ENCODE assay signal across 12 mouse cellular contexts in genomic region chr2:166102893-166103292, GRCm38 (mm10). TPM values are rescaled to one million over a fixed set of nuclear protein-coding genes. Genes with fewer than 3 reads are reported as not detected.
DNase-seq lines count a peak whose midpoint lies in the region; ATAC-seq and TF ChIP-seq lines count a peak whose summit lies in the region.
"Had no signal": no experiment of that assay in that cellular context is flagged by ENCODE, and none has a peak within 500 bp of the region (broad histone marks: within the 10 kb centered on the region; RNA-seq: fewer than 3 reads in every experiment).

No protein-coding gene starts in this region.

- no peak for ATAC-seq in midbrain, postnatal 0 days (ENCODE audit: low FRiP score)
- no peak for ATAC-seq in heart, embryonic 13.5 days (ENCODE audit: extremely low read depth, insufficient number of reproducible peaks, low FRiP score, low TSS enrichment)
- ATAC-seq in limb, embryonic 14.5 days (ENCODE audit: low FRiP score, low read depth) = no peak
- no peak for ATAC-seq in forebrain, embryonic 12.5 days (ENCODE audit: low FRiP score)

- H3K4me1 ChIP-seq in midbrain, embryonic 10.5 days = peaks cover 14% of the 10 kb centered on the region
- H3K4me1 ChIP-seq in midbrain, postnatal 0 days (ENCODE audit: insufficient read depth, low read length) = 0 out of 2 replicates have a peak, but pooled peaks cover 3% of the 10 kb centered on the region
- H3K4me1 ChIP-seq in heart, embryonic 13.5 days = peaks cover 84% of the 10 kb centered on the region
- H3K4me1 ChIP-seq in limb, embryonic 14.5 days (ENCODE audit: control insufficient read depth, insufficient read depth, low read length) = no peaks in the 10 kb centered on the region; the same call in 1 of the 2 replicates
- peaks cover 11% of the 10 kb centered on the region for H3K4me1 ChIP-seq in forebrain, embryonic 12.5 days

- H3K9me3 ChIP-seq in midbrain, embryonic 10.5 days (replicated peaks) = no peaks in the 10 kb centered on the region
- H3K9me3 ChIP-seq in midbrain, postnatal 0 days (ENCODE audit: low read length) = no peaks in the 10 kb centered on the region
- no peaks in the 10 kb centered on the region for H3K9me3 ChIP-seq in heart, embryonic 13.5 days
- H3K9me3 ChIP-seq in limb, embryonic 14.5 days (ENCODE audit: control insufficient read depth, low read length) = no peaks in the 10 kb centered on the region
- no peaks in the 10 kb centered on the region for H3K9me3 ChIP-seq in forebrain, embryonic 12.5 days
- H3K9me3 ChIP-seq: forebrain, embryonic 10.5 days; limb, embryonic 15.5 days had no signal

- no peaks in the 10 kb centered on the region for H3K27me3 ChIP-seq in midbrain, embryonic 10.5 days (ENCODE audit: low read depth, poor library complexity, severe bottlenecking)
- no peaks in the 10 kb centered on the region for H3K27me3 ChIP-seq in midbrain, postnatal 0 days (ENCODE audit: insufficient read depth, low read length)
- no peaks in the 10 kb centered on the region for H3K27me3 ChIP-seq in heart, embryonic 13.5 days (replicated peaks)
- no peaks in the 10 kb centered on the region for H3K27me3 ChIP-seq in limb, embryonic 14.5 days (ENCODE audit: control insufficient read depth, insufficient read depth, low read length)
- no peaks in the 10 kb centered on the region for H3K27me3 ChIP-seq in forebrain, embryonic 12.5 days
- H3K27me3 ChIP-seq: limb, embryonic 15.5 days had no signal

- no peak overlapping the region for H3K4me3 ChIP-seq in midbrain, embryonic 10.5 days
- no peak overlapping the region for H3K4me3 ChIP-seq in midbrain, postnatal 0 days (ENCODE audit: low read depth, low read length)
- no peak overlapping the region for H3K4me3 ChIP-seq in heart, embryonic 13.5 days
- H3K4me3 ChIP-seq in limb, embryonic 14.5 days (replicated peaks; ENCODE audit: low read length) = no peak overlapping the region
- H3K4me3 ChIP-seq in forebrain, embryonic 12.5 days (replicated peaks) = no peak overlapping the region
- H3K4me3 ChIP-seq: forebrain, embryonic 10.5 days; limb, embryonic 15.5 days had no signal

- H3K9ac ChIP-seq in midbrain, postnatal 0 days (replicated peaks; ENCODE audit: low read length, poor library complexity, severe bottlenecking) = no peak overlapping the region
- H3K9ac ChIP-seq in heart, embryonic 13.5 days = peak overlapping the region; percentile 61; the same call in 1 of the 2 replicates
- 0 out of 2 replicates have a peak overlapping the region, but pooled peaks have one; percentile 25 for H3K9ac ChIP-seq in limb, embryonic 14.5 days (ENCODE audit: low read depth, low read length, severe bottlenecking)
- H3K9ac ChIP-seq in forebrain, embryonic 12.5 days = no peak overlapping the region
- H3K9ac ChIP-seq: limb, embryonic 15.5 days had no signal

- peaks cover 22% of the 10 kb centered on the region for H3K36me3 ChIP-seq in midbrain, embryonic 10.5 days
- H3K36me3 ChIP-seq in midbrain, postnatal 0 days (ENCODE audit: insufficient read depth, low read length) = no peaks in the 10 kb centered on the region
- H3K36me3 ChIP-seq in heart, embryonic 13.5 days = peaks cover 10% of the 10 kb centered on the region
- peaks cover 61% of the 10 kb centered on the region for H3K36me3 ChIP-seq in limb, embryonic 14.5 days (ENCODE audit: control insufficient read depth, insufficient read depth, low read length)
- peaks cover 2% of the 10 kb centered on the region; the same call in 1 of the 2 replicates for H3K36me3 ChIP-seq in forebrain, embryonic 12.5 days (replicated peaks)

- TF ChIP-seq CTCF in midbrain, postnatal 0 days (IDR thresholded peaks at IDR 0.05) = no peak

- no peak overlapping the region for H3K4me2 ChIP-seq in midbrain, postnatal 0 days (ENCODE audit: low read depth, low read length, poor library complexity, severe bottlenecking)
- no peak overlapping the region for H3K4me2 ChIP-seq in heart, embryonic 13.5 days
- H3K4me2 ChIP-seq in limb, embryonic 14.5 days (replicated peaks; ENCODE audit: low read depth, low read length, severe bottlenecking) = no peak overlapping the region
- no peak overlapping the region for H3K4me2 ChIP-seq in forebrain, embryonic 12.5 days
- H3K4me2 ChIP-seq: limb, embryonic 15.5 days had no signal

- no peak for TF ChIP-seq POLR2A in limb, embryonic 14.5 days (IDR thresholded peaks at IDR 0.05; ENCODE audit: borderline replicate concordance, extremely low read depth, insufficient read depth, insufficient read length)

- 0 out of 2 replicates have a peak overlapping the region, but pooled peaks have one; percentile 6 for H3K27ac ChIP-seq in midbrain, embryonic 10.5 days (replicated peaks)
- no peak overlapping the region for H3K27ac ChIP-seq in midbrain, postnatal 0 days (ENCODE audit: low read depth, low read length)
- 0 out of 2 replicates have a peak overlapping the region, but pooled peaks have one; percentile 28 for H3K27ac ChIP-seq in heart, embryonic 13.5 days (replicated peaks)
- H3K27ac ChIP-seq in limb, embryonic 14.5 days (replicated peaks; ENCODE audit: low read depth, low read length) = no peak overlapping the region
- no peak overlapping the region for H3K27ac ChIP-seq in forebrain, embryonic 12.5 days
- H3K27ac ChIP-seq: forebrain, embryonic 10.5 days; limb, embryonic 15.5 days had no signal

- DNase-seq in embryo, embryonic 11 days = peak; percentile 30
- no peak for DNase-seq in embryo, embryonic 9.5 days (ENCODE audit: extremely low spot score)
- no peak for DNase-seq in midbrain, embryonic 10.5 days (ENCODE audit: low spot score)
- DNase-seq in midbrain, postnatal 0 days (ENCODE audit: low spot score) = no peak
- DNase-seq in limb, embryonic 14.5 days (ENCODE audit: low spot score) = no peak
- no peak for DNase-seq in Muller cell, postnatal 12 days (ENCODE audit: inconsistent ontology term)
- DNase-seq: adrenal gland, adult 2 months; lung, postnatal 14 days had no signal

- WGBS in midbrain, embryonic 10.5 days = 87% methylated on average over 7 of the region's 7 CpGs
- WGBS in midbrain, postnatal 0 days = 66% methylated on average over 7 of the region's 7 CpGs
- 66% methylated on average over 7 of the region's 7 CpGs for WGBS in heart, embryonic 13.5 days
- WGBS in limb, embryonic 14.5 days = 80% methylated on average over 7 of the region's 7 CpGs
- 86% methylated on average over 7 of the region's 7 CpGs for WGBS in forebrain, embryonic 12.5 days

RNA-seq across cellular contexts. Expression of gene Sulf2, which starts 52.6 kb away (rescaled TPM):
- polyA plus RNA-seq in midbrain, embryonic 10.5 days (2016; fragmentation: Nextera tagmentation; extraction: Ambion mirVana) = 62.5 and 74.5 TPM in 2 replicates
- 127 and 131 TPM in 2 replicates for total RNA-seq in midbrain, postnatal 0 days (2014; rRNA removed)
- 95.8 and 99.6 TPM in 2 replicates for polyA plus RNA-seq in midbrain, postnatal 0 days (2015; fragmentation: Nextera tagmentation; extraction: Ambion mirVana)
- 87.6 and 91.3 TPM in 2 replicates for polyA plus RNA-seq in heart, embryonic 13.5 days (2015; fragmentation: Nextera tagmentation; extraction: Ambion mirVana)
- polyA plus RNA-seq in limb, embryonic 14.5 days (2012; rRNA removed) = 294 and 361 TPM in 2 replicates
- polyA plus RNA-seq in limb, embryonic 14.5 days (2014; fragmentation: Nextera tagmentation; extraction: Ambion mirVana) = 200 and 235 TPM in 2 replicates
- polyA plus RNA-seq in forebrain, embryonic 12.5 days (2016; fragmentation: Nextera tagmentation; extraction: Ambion mirVana) = 67.1 and 77.9 TPM in 2 replicates

Comparison
In these comparisons a context has a peak if more than half of its experiments do, and no peak if none do; other contexts are left out.
1. H3K27ac ChIP-seq: peak in midbrain, embryonic 10.5 days (single experiment) and heart, embryonic 13.5 days (single experiment); none in midbrain, postnatal 0 days (single experiment), limb, embryonic 14.5 days (single experiment) and forebrain, embryonic 12.5 days (single experiment).
2. H3K9ac ChIP-seq: peak in heart, embryonic 13.5 days (single experiment) and limb, embryonic 14.5 days (single experiment); none in midbrain, postnatal 0 days (single experiment) and forebrain, embryonic 12.5 days (single experiment).